Comparison of ENCODE assay signal across 1 mouse cellular context in genomic region chr15:81386327-81386726, GRCm38 (mm10).
TF ChIP-seq lines count a peak whose summit lies in the region.

No protein-coding gene starts in this region.

TF ChIP-seq in ES-E14, 5 proteins besides CTCF, POLR2A, EP300 and RAD21:
- TF ChIP-seq CHD2 (IDR thresholded peaks at IDR 0.05; ENCODE audit: low read depth, low read length) (no peak), ZNF384 (IDR thresholded peaks at IDR 0.05; ENCODE audit: low read depth, low read length) (peak; percentile 46; the same call in 1 of the 2 replicates)
